Mouse (Mus musculus): ENCODE measurements around the gene Pcgf5. TPM values are rescaled to one million over a fixed set of nuclear protein-coding genes. Genes with fewer than 3 reads are reported as not detected.

The Pcgf5 gene
- polyA plus RNA-seq, 1 experiment: 30.7 TPM

GRCm38 (mm10) chr19:36477684-36478083, 129.6 kb downstream of the Pcgf5 start:
- Histone ChIP-seq H3K4me1 (ENCODE audit: control insufficient read depth, insufficient read depth, low read length) (peaks cover 11% of the 10 kb centered on the region), H3K36me3 (ENCODE audit: control insufficient read depth, insufficient read depth, low read length) (no peaks in the 10 kb centered on the region), H3K27me3 (ENCODE audit: control insufficient read depth, insufficient read depth, low read length) (no peaks in the 10 kb centered on the region), H3K27ac (ENCODE audit: control insufficient read depth, insufficient read depth, low read depth, low read length) (no peak overlapping the region), H3K4me3 (ENCODE audit: control insufficient read depth, low read depth, low read length) (peak overlapping the region; percentile 33)
- TF ChIP-seq CTCF (IDR thresholded peaks at IDR 0.05; ENCODE audit: control insufficient read depth, insufficient read depth, insufficient replicate concordance, low read depth, low read length) (no peak), POLR2A (IDR thresholded peaks at IDR 0.05; ENCODE audit: control insufficient read depth, low read depth, low read length) (no peak)

GRCm38 (mm10) chr19:36490911-36491310, 142.8 kb downstream of the Pcgf5 start:
- no peak overlapping the region for H3K4me3 ChIP-seq (ENCODE audit: control insufficient read depth, low read depth, low read length)
- H3K4me1 ChIP-seq (ENCODE audit: control insufficient read depth, insufficient read depth, low read length): no peaks in the 10 kb centered on the region
- TF ChIP-seq CTCF (IDR thresholded peaks at IDR 0.05; ENCODE audit: control insufficient read depth, insufficient read depth, insufficient replicate concordance, low read depth, low read length): no peak
- TF ChIP-seq POLR2A (IDR thresholded peaks at IDR 0.05; ENCODE audit: control insufficient read depth, low read depth, low read length): no peak
- H3K36me3 ChIP-seq (ENCODE audit: control insufficient read depth, insufficient read depth, low read length): no peaks in the 10 kb centered on the region
- no peak overlapping the region for H3K27ac ChIP-seq (ENCODE audit: control insufficient read depth, insufficient read depth, low read depth, low read length)
- H3K27me3 ChIP-seq (ENCODE audit: control insufficient read depth, insufficient read depth, low read length): no peaks in the 10 kb centered on the region

GRCm38 (mm10) chr19:36495555-36495954, 147.4 kb downstream of the Pcgf5 start:
- Histone ChIP-seq H3K4me1 (ENCODE audit: control insufficient read depth, insufficient read depth, low read length) (no peaks in the 10 kb centered on the region), H3K4me3 (ENCODE audit: control insufficient read depth, low read depth, low read length) (no peak overlapping the region), H3K36me3 (ENCODE audit: control insufficient read depth, insufficient read depth, low read length) (no peaks in the 10 kb centered on the region), H3K27ac (ENCODE audit: control insufficient read depth, insufficient read depth, low read depth, low read length) (no peak overlapping the region), H3K27me3 (ENCODE audit: control insufficient read depth, insufficient read depth, low read length) (no peaks in the 10 kb centered on the region)
- no peak for TF ChIP-seq POLR2A (IDR thresholded peaks at IDR 0.05; ENCODE audit: control insufficient read depth, low read depth, low read length)
- no peak for TF ChIP-seq CTCF (IDR thresholded peaks at IDR 0.05; ENCODE audit: control insufficient read depth, insufficient read depth, insufficient replicate concordance, low read depth, low read length)

GRCm38 (mm10) chr19:36496532-36496931, 148.4 kb downstream of the Pcgf5 start:
- no peaks in the 10 kb centered on the region for H3K36me3 ChIP-seq (ENCODE audit: control insufficient read depth, insufficient read depth, low read length)
- H3K4me3 ChIP-seq (ENCODE audit: control insufficient read depth, low read depth, low read length): no peak overlapping the region
- H3K27ac ChIP-seq (ENCODE audit: control insufficient read depth, insufficient read depth, low read depth, low read length): no peak overlapping the region
- H3K4me1 ChIP-seq (ENCODE audit: control insufficient read depth, insufficient read depth, low read length): no peaks in the 10 kb centered on the region
- TF ChIP-seq CTCF (IDR thresholded peaks at IDR 0.05; ENCODE audit: control insufficient read depth, insufficient read depth, insufficient replicate concordance, low read depth, low read length) (no peak), POLR2A (IDR thresholded peaks at IDR 0.05; ENCODE audit: control insufficient read depth, low read depth, low read length) (no peak)
- H3K27me3 ChIP-seq (ENCODE audit: control insufficient read depth, insufficient read depth, low read length): no peaks in the 10 kb centered on the region

GRCm38 (mm10) chr19:36497067-36497466, 149.0 kb downstream of the Pcgf5 start:
- H3K36me3 ChIP-seq (ENCODE audit: control insufficient read depth, insufficient read depth, low read length): no peaks in the 10 kb centered on the region
- H3K4me3 ChIP-seq (ENCODE audit: control insufficient read depth, low read depth, low read length): no peak overlapping the region
- no peaks in the 10 kb centered on the region for H3K27me3 ChIP-seq (ENCODE audit: control insufficient read depth, insufficient read depth, low read length)
- H3K4me1 ChIP-seq (ENCODE audit: control insufficient read depth, insufficient read depth, low read length): no peaks in the 10 kb centered on the region
- no peak overlapping the region for H3K27ac ChIP-seq (ENCODE audit: control insufficient read depth, insufficient read depth, low read depth, low read length)
- TF ChIP-seq POLR2A (IDR thresholded peaks at IDR 0.05; ENCODE audit: control insufficient read depth, low read depth, low read length) (no peak), CTCF (IDR thresholded peaks at IDR 0.05; ENCODE audit: control insufficient read depth, insufficient read depth, insufficient replicate concordance, low read depth, low read length) (no peak)

- H3K27me3 ChIP-seq (ENCODE audit: control insufficient read depth, insufficient read depth, low read length): no peaks in the 10 kb centered on the region
- no peaks in the 10 kb centered on the region for H3K4me1 ChIP-seq (ENCODE audit: control insufficient read depth, insufficient read depth, low read length)
- H3K4me3 ChIP-seq (ENCODE audit: control insufficient read depth, low read depth, low read length): no peak overlapping the region
- no peak overlapping the region for H3K27ac ChIP-seq (ENCODE audit: control insufficient read depth, insufficient read depth, low read depth, low read length)
- no peak for TF ChIP-seq CTCF (IDR thresholded peaks at IDR 0.05; ENCODE audit: control insufficient read depth, insufficient read depth, insufficient replicate concordance, low read depth, low read length)
- TF ChIP-seq POLR2A (IDR thresholded peaks at IDR 0.05; ENCODE audit: control insufficient read depth, low read depth, low read length): no peak
- H3K36me3 ChIP-seq (ENCODE audit: control insufficient read depth, insufficient read depth, low read length): no peaks in the 10 kb centered on the region
Observed at GRCm38 (mm10) chr19:36497744-36498143, 149.6 kb downstream of the Pcgf5 start.

- H3K36me3 ChIP-seq (ENCODE audit: control insufficient read depth, insufficient read depth, low read length): no peaks in the 10 kb centered on the region
- TF ChIP-seq CTCF (IDR thresholded peaks at IDR 0.05; ENCODE audit: control insufficient read depth, insufficient read depth, insufficient replicate concordance, low read depth, low read length) (no peak), POLR2A (IDR thresholded peaks at IDR 0.05; ENCODE audit: control insufficient read depth, low read depth, low read length) (no peak)
- no peaks in the 10 kb centered on the region for H3K27me3 ChIP-seq (ENCODE audit: control insufficient read depth, insufficient read depth, low read length)
- no peaks in the 10 kb centered on the region for H3K4me1 ChIP-seq (ENCODE audit: control insufficient read depth, insufficient read depth, low read length)
- H3K4me3 ChIP-seq (ENCODE audit: control insufficient read depth, low read depth, low read length): no peak overlapping the region
- no peak overlapping the region for H3K27ac ChIP-seq (ENCODE audit: control insufficient read depth, insufficient read depth, low read depth, low read length)
Observed at GRCm38 (mm10) chr19:36504716-36505115, 156.6 kb downstream of the Pcgf5 start.

Other genes with a start within 250 kb of the Pcgf5 start
- gene Ankrd1, start 228.2 kb upstream of the Pcgf5 start, polyA plus RNA-seq (2012; rRNA removed): not detected in 2 replicates
- gene Hectd2, start 206.3 kb downstream of the Pcgf5 start, polyA plus RNA-seq (2012; rRNA removed): 10.3 and 15.9 TPM in 2 replicates